Mouse (Mus musculus): Measurements from ENCODE around the gene Galnt10. TPM values are rescaled to one million over a fixed set of nuclear protein-coding genes. Genes with fewer than 3 reads are reported as not detected.
A peak's percentile ranks its signal among the peaks of the same experiment; 100 is the strongest.

Galnt10 gene
- polyA plus RNA-seq, 1 experiment: 7.8 TPM

DNA sequence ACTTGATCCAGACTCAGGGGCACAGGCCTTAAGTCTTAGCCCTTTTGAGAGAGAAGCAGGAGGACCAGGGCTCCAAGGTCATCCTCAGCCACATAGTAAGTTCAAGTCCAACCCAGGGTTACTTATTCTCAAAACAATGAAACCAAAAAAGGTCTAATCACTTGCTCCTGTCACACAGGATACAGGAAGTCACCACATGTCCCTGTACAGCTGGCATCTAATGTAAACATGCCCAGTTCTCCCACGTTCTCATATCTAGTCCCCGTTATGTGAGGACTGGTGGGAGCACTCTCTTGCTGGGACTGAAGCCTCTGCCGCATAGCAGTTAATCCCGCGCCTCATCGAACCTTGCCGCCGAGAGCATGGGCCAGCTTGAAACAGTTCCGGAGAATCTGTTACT lies 30.7 kb upstream of the Galnt10 start:
- Histone ChIP-seq H3K4me3 (replicated peaks) (no peak overlapping the region), H3K36me3 (ENCODE audit: control insufficient read depth) (no peaks in the 10 kb centered on the region), H3K9me3 (ENCODE audit: control insufficient read depth, low read length) (no peaks in the 10 kb centered on the region), H3K4me1 (ENCODE audit: control insufficient read depth) (peaks cover 2% of the 10 kb centered on the region; the same call in 1 of the 2 replicates), H3K27me3 (ENCODE audit: control insufficient read depth) (peaks cover 25% of the 10 kb centered on the region)
- no peak for TF ChIP-seq TAL1 (IDR thresholded peaks at IDR 0.05; ENCODE audit: low read length)
- no peak for TF ChIP-seq GATA1 (IDR thresholded peaks at IDR 0.05; ENCODE audit: low read length)

DNA sequence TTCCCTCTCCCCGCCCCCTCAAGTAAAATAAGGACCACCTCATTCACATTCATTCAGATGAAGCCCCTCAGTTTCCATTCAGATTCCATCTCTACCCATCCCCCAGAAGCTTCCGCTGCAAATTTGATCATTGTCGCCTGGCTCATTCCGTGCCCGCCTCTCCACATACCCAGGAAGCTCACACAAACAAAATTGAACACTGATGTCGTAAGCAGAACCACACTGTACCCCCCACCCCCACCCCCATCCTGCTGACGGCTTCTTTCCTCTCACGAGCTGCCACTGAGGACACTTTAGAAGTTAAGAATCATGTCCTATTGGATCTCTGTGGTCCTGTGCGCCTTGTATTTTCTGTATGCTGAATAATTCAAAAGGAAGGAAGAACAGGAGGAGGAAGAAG lies 30.0 kb upstream of the Galnt10 start:
- TF ChIP-seq GATA1 (IDR thresholded peaks at IDR 0.05; ENCODE audit: low read length): no peak
- no peak for TF ChIP-seq TAL1 (IDR thresholded peaks at IDR 0.05; ENCODE audit: low read length)
- H3K27me3 ChIP-seq (ENCODE audit: control insufficient read depth): peaks cover 25% of the 10 kb centered on the region
- H3K4me1 ChIP-seq (ENCODE audit: control insufficient read depth): peaks cover 2% of the 10 kb centered on the region; the same call in 1 of the 2 replicates
- no peak overlapping the region for H3K4me3 ChIP-seq (replicated peaks)
- H3K9me3 ChIP-seq (ENCODE audit: control insufficient read depth, low read length): no peaks in the 10 kb centered on the region
- no peaks in the 10 kb centered on the region for H3K36me3 ChIP-seq (ENCODE audit: control insufficient read depth)

DNA sequence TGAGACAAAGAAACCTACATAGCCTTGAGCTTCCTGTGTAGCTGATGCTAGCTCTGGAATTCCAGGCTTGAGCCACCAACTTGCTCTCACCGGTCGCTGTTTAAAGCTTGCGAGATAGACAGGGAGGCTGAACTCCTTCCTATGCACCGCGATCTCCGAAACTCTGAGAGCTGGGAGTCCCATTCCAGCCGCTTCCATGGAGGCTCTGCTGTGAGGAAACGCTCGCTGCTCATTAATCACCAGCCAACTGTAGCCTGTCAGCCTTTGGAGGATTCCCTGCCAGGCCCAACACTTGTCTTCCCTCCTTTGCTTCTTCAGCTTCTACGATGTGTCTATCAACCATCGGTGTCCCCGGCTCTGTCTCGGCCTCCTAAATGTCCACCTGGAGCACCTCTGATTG lies 29.4 kb upstream of the Galnt10 start:
- Histone ChIP-seq H3K27me3 (ENCODE audit: control insufficient read depth) (peaks cover 25% of the 10 kb centered on the region), H3K36me3 (ENCODE audit: control insufficient read depth) (no peaks in the 10 kb centered on the region), H3K9me3 (ENCODE audit: control insufficient read depth, low read length) (no peaks in the 10 kb centered on the region), H3K4me3 (replicated peaks) (no peak overlapping the region), H3K4me1 (ENCODE audit: control insufficient read depth) (peaks cover 2% of the 10 kb centered on the region; the same call in 1 of the 2 replicates)
- TF ChIP-seq TAL1 (IDR thresholded peaks at IDR 0.05; ENCODE audit: low read length) (no peak), GATA1 (IDR thresholded peaks at IDR 0.05; ENCODE audit: low read length) (no peak)

DNA sequence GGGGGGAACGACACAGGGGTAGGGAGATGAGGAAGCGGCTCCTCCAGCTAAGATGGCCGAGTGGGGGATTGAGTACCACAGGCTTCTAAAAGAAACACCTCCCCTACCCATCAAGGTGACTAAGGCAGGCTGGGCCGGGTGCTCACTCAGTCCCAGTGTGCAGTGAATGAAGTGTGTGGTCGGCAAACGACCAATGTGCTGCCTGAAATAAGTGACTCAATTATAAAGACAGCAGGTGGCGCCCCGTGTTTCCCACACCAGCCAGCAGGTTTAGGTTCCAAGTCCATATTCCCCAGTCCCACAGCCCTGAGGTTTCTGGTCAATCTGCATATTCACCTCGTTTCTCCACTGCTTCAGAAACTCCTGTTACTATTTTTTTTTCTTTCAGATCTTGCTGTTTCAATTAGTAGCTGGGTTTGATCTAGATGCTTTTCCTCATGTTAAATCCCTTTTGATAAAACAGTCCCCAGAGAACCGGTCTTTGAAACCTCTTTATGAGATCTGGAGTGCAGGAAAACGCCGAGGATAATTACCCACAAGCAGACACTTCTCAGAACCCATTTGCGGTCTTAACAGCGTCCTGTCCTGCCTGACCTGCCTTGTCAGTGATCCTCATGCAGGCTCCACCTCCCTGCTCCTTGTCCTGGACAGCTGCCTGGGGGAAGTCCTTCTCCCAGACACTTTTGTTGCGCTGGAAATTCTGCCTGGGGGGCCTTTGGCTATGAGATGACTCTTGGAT lies 27.5 kb upstream of the Galnt10 start:
- Histone ChIP-seq H3K27me3 (ENCODE audit: control insufficient read depth) (peaks cover 25% of the 10 kb centered on the region), H3K36me3 (ENCODE audit: control insufficient read depth) (no peaks in the 10 kb centered on the region), H3K4me1 (ENCODE audit: control insufficient read depth) (peaks cover 2% of the 10 kb centered on the region; the same call in 1 of the 2 replicates), H3K4me3 (replicated peaks) (no peak overlapping the region), H3K9me3 (ENCODE audit: control insufficient read depth, low read length) (no peaks in the 10 kb centered on the region)
- TF ChIP-seq GATA1 (IDR thresholded peaks at IDR 0.05; ENCODE audit: low read length) (no peak), TAL1 (IDR thresholded peaks at IDR 0.05; ENCODE audit: low read length) (no peak)

DNA sequence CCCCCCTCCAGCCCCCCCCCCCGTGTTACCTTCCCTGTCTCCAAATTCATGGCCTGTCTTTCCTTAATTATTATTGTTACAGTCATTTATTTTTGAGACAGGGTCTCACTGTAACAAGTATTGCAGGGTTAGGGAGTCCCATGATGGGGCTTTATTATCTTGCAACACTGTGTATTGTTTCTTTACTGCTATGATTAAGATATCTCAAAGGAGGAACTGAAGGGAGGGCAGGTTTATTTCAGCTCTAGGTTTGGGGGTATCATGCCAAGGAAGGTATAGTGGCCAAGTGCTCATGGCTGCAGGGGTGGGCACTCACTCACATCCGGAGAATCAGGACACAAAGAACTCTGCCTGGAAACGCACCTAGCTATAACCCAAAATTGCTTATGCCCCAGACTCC lies 23.8 kb upstream of the Galnt10 start:
- no peak overlapping the region for H3K4me3 ChIP-seq (replicated peaks)
- H3K9me3 ChIP-seq (ENCODE audit: control insufficient read depth, low read length): no peaks in the 10 kb centered on the region
- H3K36me3 ChIP-seq (ENCODE audit: control insufficient read depth): no peaks in the 10 kb centered on the region
- H3K4me1 ChIP-seq (ENCODE audit: control insufficient read depth): peaks cover 34% of the 10 kb centered on the region
- peaks cover 4% of the 10 kb centered on the region; the same call in 1 of the 2 replicates for H3K27me3 ChIP-seq (ENCODE audit: control insufficient read depth)
- TF ChIP-seq TAL1 (IDR thresholded peaks at IDR 0.05; ENCODE audit: low read length) (no peak), GATA1 (IDR thresholded peaks at IDR 0.05; ENCODE audit: low read length) (no peak)

DNA sequence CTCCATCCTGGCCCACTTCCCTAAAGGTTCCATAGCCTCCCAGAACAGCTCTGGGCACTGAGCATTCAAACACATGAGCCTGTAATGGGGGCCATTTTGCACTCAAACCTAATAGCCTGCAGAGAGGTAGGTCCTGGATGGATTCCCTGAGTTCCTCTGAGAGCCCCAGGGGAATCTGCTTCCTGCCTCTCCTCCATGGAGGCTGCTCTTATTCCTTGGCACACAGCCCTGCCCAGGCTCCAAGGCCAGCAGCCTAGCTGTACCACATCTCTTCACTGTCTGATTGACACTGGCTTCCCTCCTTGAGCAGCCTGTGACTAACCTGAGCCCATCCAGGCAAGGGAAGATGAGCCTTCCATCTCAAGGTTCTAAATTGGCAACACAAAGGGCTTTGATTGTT lies 23.4 kb upstream of the Galnt10 start:
- TF ChIP-seq GATA1 (IDR thresholded peaks at IDR 0.05; ENCODE audit: low read length) (no peak), TAL1 (IDR thresholded peaks at IDR 0.05; ENCODE audit: low read length) (no peak)

DNA sequence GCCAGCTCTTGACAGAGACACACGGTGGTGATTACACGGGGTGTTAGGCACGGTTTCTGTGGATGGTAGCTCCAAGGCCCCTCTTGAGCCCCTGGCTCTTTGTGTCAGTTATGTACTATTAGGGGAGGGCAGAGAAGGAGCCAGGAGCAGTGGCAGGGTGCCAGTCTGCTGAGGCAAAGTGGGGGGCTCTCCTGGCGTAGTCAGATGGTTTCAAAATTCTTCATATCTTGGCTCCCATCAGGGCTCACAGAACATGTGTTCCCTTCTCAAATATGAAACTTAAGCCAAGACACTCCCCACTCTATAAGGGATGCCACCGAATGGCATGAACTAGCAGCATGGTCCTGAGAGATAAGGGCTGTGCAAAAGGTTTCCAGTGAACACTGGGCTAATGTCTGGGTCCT lies 20.8 kb upstream of the Galnt10 start:
- H3K4me3 ChIP-seq (replicated peaks): no peak overlapping the region
- peaks cover 47% of the 10 kb centered on the region for H3K4me1 ChIP-seq (ENCODE audit: control insufficient read depth)
- TF ChIP-seq TAL1 (IDR thresholded peaks at IDR 0.05; ENCODE audit: low read length): peak; percentile 57
- peak; percentile 70 for TF ChIP-seq GATA1 (IDR thresholded peaks at IDR 0.05; ENCODE audit: low read length)
- no peaks in the 10 kb centered on the region for H3K36me3 ChIP-seq (ENCODE audit: control insufficient read depth)
- no peaks in the 10 kb centered on the region for H3K9me3 ChIP-seq (ENCODE audit: control insufficient read depth, low read length)
- H3K27me3 ChIP-seq (ENCODE audit: control insufficient read depth): peaks cover 2% of the 10 kb centered on the region; the same call in 1 of the 2 replicates

More for the DNA sequence above, 23.4 kb upstream of the Galnt10 start:
- H3K9me3 ChIP-seq (ENCODE audit: control insufficient read depth, low read length): no peaks in the 10 kb centered on the region
- H3K36me3 ChIP-seq (ENCODE audit: control insufficient read depth): no peaks in the 10 kb centered on the region
- no peak overlapping the region for H3K4me3 ChIP-seq (replicated peaks)
- peaks cover 3% of the 10 kb centered on the region; the same call in 1 of the 2 replicates for H3K27me3 ChIP-seq (ENCODE audit: control insufficient read depth)
- H3K4me1 ChIP-seq (ENCODE audit: control insufficient read depth): peaks cover 35% of the 10 kb centered on the region

DNA sequence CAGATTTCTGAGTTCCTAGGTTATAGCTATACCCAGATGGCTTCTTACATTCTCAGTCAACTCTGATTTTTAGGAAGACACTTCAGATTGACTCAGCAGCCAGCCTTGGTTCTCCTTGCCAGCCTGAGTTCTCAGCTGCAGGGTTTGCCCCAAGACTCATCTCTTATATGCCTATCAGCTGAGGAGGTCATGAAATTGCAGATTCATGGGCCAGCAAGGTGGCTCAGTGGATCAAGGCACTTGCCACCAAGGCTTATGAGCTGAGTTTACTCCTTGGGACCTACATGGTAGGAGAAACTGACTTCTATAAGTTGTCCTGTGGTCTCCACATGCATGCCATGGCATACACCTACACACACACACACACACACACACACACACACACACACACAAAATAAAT lies 19.8 kb upstream of the Galnt10 start:
- TF ChIP-seq GATA1 (IDR thresholded peaks at IDR 0.05; ENCODE audit: low read length): no peak
- no peak for TF ChIP-seq TAL1 (IDR thresholded peaks at IDR 0.05; ENCODE audit: low read length)
- Histone ChIP-seq H3K4me3 (replicated peaks) (no peak overlapping the region), H3K27me3 (ENCODE audit: control insufficient read depth) (peaks cover 2% of the 10 kb centered on the region; the same call in 1 of the 2 replicates), H3K4me1 (ENCODE audit: control insufficient read depth) (peaks cover 48% of the 10 kb centered on the region), H3K36me3 (ENCODE audit: control insufficient read depth) (no peaks in the 10 kb centered on the region), H3K9me3 (ENCODE audit: control insufficient read depth, low read length) (no peaks in the 10 kb centered on the region)

DNA sequence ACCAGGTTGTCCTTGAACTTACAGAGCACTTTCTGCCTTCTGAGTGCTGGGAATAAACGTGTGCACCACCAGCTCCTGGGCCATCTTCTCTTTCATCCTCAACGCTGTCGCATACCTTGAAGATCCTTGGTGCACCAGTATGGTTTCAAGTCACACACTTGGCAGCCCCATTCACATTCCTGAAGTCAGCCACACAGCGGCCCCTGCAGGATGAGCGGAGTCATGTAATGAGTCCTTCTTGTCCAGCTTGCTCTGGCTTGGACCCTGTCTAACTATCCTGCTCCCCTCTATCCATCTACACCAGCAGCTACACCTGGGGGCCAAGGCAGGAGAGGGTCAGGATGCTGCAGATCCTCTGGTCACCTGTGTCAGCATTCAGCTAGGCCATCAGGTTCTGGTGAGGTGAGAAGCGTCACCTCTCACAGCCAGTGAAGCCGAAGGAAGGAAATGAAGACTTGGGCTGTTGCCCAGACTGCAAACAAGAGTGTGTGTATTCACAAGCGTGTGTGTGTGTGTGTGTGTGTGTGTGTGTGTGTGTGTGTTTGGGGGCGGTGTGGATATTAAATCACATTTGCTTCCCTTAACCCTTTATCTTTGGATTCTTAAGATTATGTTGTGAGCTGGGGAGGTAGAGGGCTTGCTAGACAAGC lies 18.0 kb upstream of the Galnt10 start:
- Histone ChIP-seq H3K4me1 (ENCODE audit: control insufficient read depth) (peaks cover 48% of the 10 kb centered on the region), H3K36me3 (ENCODE audit: control insufficient read depth) (no peaks in the 10 kb centered on the region), H3K27me3 (ENCODE audit: control insufficient read depth) (peaks cover 5% of the 10 kb centered on the region), H3K4me3 (replicated peaks) (no peak overlapping the region), H3K9me3 (ENCODE audit: control insufficient read depth, low read length) (no peaks in the 10 kb centered on the region)
- no peak for TF ChIP-seq GATA1 (IDR thresholded peaks at IDR 0.05; ENCODE audit: low read length)
- TF ChIP-seq TAL1 (IDR thresholded peaks at IDR 0.05; ENCODE audit: low read length): no peak

All from erythroblast, embryonic 14.5 days (primary cell).